8 mouse cellular contexts compared by ENCODE assay signal in the genomic region with DNA sequence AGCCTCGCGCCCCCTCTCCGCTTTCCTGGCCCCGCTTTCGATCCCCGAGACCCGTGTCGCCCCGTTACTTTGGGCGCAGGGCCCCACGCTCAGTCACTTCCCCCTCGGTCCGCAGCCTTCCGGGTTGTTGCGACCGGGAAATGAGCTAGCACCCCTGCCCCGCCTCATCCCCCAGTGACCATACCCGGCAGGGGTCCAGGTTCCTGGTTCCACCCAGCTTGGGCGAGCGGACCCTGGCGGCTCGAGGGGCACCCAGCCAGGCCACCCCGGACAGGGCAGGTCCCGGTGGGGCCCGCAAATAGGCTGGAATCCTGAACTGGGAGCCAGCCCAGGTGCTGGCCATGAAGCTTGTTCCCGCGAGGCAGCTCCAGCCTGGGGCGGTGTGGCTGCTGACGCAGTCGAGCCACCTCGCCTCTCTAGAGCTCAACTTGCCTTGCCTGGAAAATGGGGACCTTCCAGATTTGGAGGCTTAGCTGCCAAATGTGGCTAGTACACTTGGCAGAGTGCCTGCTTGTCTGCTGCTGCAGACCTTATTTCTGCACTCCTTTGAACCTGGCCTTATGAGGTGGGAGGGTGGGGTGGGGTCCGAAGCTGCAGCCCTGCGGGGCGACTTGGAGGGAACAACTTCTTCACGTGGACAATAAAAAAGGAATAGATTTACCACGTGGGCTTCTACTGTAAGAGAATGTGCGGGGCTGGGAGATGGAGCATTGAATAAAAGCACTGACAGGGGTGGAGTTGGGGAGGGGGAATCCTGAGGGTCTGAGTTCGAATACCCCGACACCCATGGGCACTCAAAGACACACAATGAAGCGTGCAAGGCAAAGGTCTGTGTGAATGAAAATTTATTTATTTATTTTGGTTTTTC. TPM values are rescaled to one million over a fixed set of nuclear protein-coding genes. Genes with fewer than 3 reads are reported as not detected.
DNase-seq lines count a peak whose midpoint lies in the region; ATAC-seq and TF ChIP-seq lines count a peak whose summit lies in the region.

No protein-coding gene starts in this region.

- H3K36me3 ChIP-seq in intestine, embryonic 14.5 days (ENCODE audit: control insufficient read depth, insufficient read depth, low read length) = peaks cover 8% of the 10 kb centered on the region
- peaks cover 3% of the 10 kb centered on the region for H3K36me3 ChIP-seq in liver, embryonic 16.5 days (ENCODE audit: control insufficient read depth, insufficient read depth)
- peaks cover 4% of the 10 kb centered on the region; the same call in 1 of the 2 replicates for H3K36me3 ChIP-seq in neural tube, embryonic 11.5 days (ENCODE audit: control insufficient read depth, insufficient read depth, low read length)
- no peaks in the 10 kb centered on the region; the same call in 1 of the 2 replicates for H3K36me3 ChIP-seq in thymus, adult 2 months (ENCODE audit: control insufficient read depth, insufficient read depth, low read length)

- peak overlapping the region; percentile 76 for H3K9ac ChIP-seq in intestine, embryonic 14.5 days (ENCODE audit: low read length)
- peak overlapping the region; percentile 72 for H3K9ac ChIP-seq in liver, embryonic 16.5 days (ENCODE audit: low read depth, low read length)
- peak overlapping the region; percentile 57 for H3K9ac ChIP-seq in neural tube, embryonic 11.5 days (ENCODE audit: low read length)

- peak overlapping the region; percentile 99 for H3K4me3 ChIP-seq in bone marrow, adult 2 months (replicated peaks; ENCODE audit: control insufficient read depth, low read depth, low read length)
- peak overlapping the region; percentile 64 for H3K4me3 ChIP-seq in intestine, embryonic 14.5 days (ENCODE audit: low read depth, low read length)
- H3K4me3 ChIP-seq in liver, embryonic 16.5 days (ENCODE audit: low read depth, low read length) = peak overlapping the region; percentile 67
- peak overlapping the region; percentile 44 for H3K4me3 ChIP-seq in neural tube, embryonic 11.5 days (ENCODE audit: low read depth, low read length)
- H3K4me3 ChIP-seq in thymus, adult 2 months (ENCODE audit: control insufficient read depth, insufficient read depth, low read length) = peak overlapping the region; percentile 59

- 0 out of 2 replicates have a peak, but pooled peaks cover 2% of the 10 kb centered on the region for H3K9me3 ChIP-seq in intestine, embryonic 14.5 days (ENCODE audit: control insufficient read depth, low read length)
- H3K9me3 ChIP-seq in liver, embryonic 16.5 days (replicated peaks; ENCODE audit: control insufficient read depth, low read length) = 0 out of 2 replicates have a peak, but pooled peaks cover 2% of the 10 kb centered on the region
- no peaks in the 10 kb centered on the region for H3K9me3 ChIP-seq in neural tube, embryonic 11.5 days (ENCODE audit: control insufficient read depth, low read length)

- peak overlapping the region; percentile 58 for H3K4me2 ChIP-seq in intestine, embryonic 14.5 days (ENCODE audit: low read length)
- H3K4me2 ChIP-seq in liver, embryonic 16.5 days (ENCODE audit: low read depth, low read length) = peak overlapping the region; percentile 74
- H3K4me2 ChIP-seq in neural tube, embryonic 11.5 days (ENCODE audit: low read depth) = peak overlapping the region; percentile 58

- H3K27ac ChIP-seq in bone marrow, adult 2 months (ENCODE audit: control insufficient read depth, insufficient read depth, low read depth, low read length, poor library complexity) = peak overlapping the region; percentile 99
- H3K27ac ChIP-seq in intestine, embryonic 14.5 days (ENCODE audit: low read depth) = peak overlapping the region; percentile 40; the same call in 1 of the 2 replicates
- H3K27ac ChIP-seq in liver, embryonic 16.5 days (ENCODE audit: low read length) = peak overlapping the region; percentile 59
- H3K27ac ChIP-seq in neural tube, embryonic 11.5 days (ENCODE audit: low read depth, low read length) = no peak overlapping the region
- H3K27ac ChIP-seq in thymus, adult 2 months (ENCODE audit: control insufficient read depth, insufficient read depth, low read length) = peak overlapping the region; percentile 19

- DNase-seq in layer of hippocampus, adult 11-12 months (ENCODE audit: low spot score) = peak; percentile 60
- DNase-seq in layer of hippocampus, postnatal 25 days (ENCODE audit: extremely low spot score in 1 of 2, low spot score in 1 of 2) = no peak
- peak; percentile 69 to 77 for DNase-seq in gastrocnemius, postnatal 4 days (ENCODE audit: low spot score in 2 of 2)
- DNase-seq in intestine, embryonic 14.5 days (ENCODE audit: low spot score) = peak; percentile 75
- peak; percentile 14 for DNase-seq in neural tube, embryonic 11.5 days (ENCODE audit: low spot score)
- DNase-seq in thymus, adult 2 months = no peak

- 2% methylated on average over 40 of the region's 40 CpGs for WGBS in bone marrow, adult 2 months
- 14% methylated on average over 40 of the region's 40 CpGs for WGBS in intestine, embryonic 14.5 days
- 6% methylated on average over 39 of the region's 40 CpGs for WGBS in liver, embryonic 16.5 days (ENCODE audit: insufficient replicate concordance)
- 16% methylated on average over 40 of the region's 40 CpGs for WGBS in neural tube, embryonic 11.5 days
- 5% methylated on average over 40 of the region's 40 CpGs for WGBS in thymus, adult 2 months

- peak; percentile 67; the same call in 1 of the 2 replicates for TF ChIP-seq POLR2A in bone marrow, adult 2 months (IDR thresholded peaks at IDR 0.05; ENCODE audit: borderline replicate concordance, control insufficient read depth, low read depth, low read length)
- 0 out of 2 replicates have a peak, but pooled peaks have one; percentile 1 for TF ChIP-seq POLR2A in thymus, adult 2 months (IDR thresholded peaks at IDR 0.05; ENCODE audit: control insufficient read depth, extremely low read depth, insufficient read depth, low read length, poor library complexity)

- no peak for TF ChIP-seq CTCF in bone marrow, adult 2 months (IDR thresholded peaks at IDR 0.05; ENCODE audit: control insufficient read depth, insufficient read depth, low read length)
- TF ChIP-seq CTCF in thymus, adult 2 months (IDR thresholded peaks at IDR 0.05; ENCODE audit: borderline replicate concordance, control insufficient read depth, extremely low read depth, insufficient read depth, low read length, poor library complexity) = 0 out of 2 replicates have a peak, but pooled peaks have one; percentile 7

- no peaks in the 10 kb centered on the region for H3K27me3 ChIP-seq in intestine, embryonic 14.5 days (replicated peaks; ENCODE audit: control insufficient read depth, insufficient read depth, low read length)
- H3K27me3 ChIP-seq in liver, embryonic 16.5 days (ENCODE audit: control insufficient read depth, insufficient read depth, low read depth, low read length) = no peaks in the 10 kb centered on the region
- peaks cover 11% of the 10 kb centered on the region; the same call in 1 of the 2 replicates for H3K27me3 ChIP-seq in neural tube, embryonic 11.5 days (ENCODE audit: control insufficient read depth, insufficient read depth, low read length)
- H3K27me3 ChIP-seq in thymus, adult 2 months (ENCODE audit: control insufficient read depth, insufficient read depth, low read length) = no peaks in the 10 kb centered on the region

- no peaks in the 10 kb centered on the region; the same call in 1 of the 2 replicates for H3K4me1 ChIP-seq in bone marrow, adult 2 months (ENCODE audit: control insufficient read depth, insufficient read depth, low read length)
- H3K4me1 ChIP-seq in intestine, embryonic 14.5 days (replicated peaks; ENCODE audit: control insufficient read depth, insufficient read depth, low read length) = peaks cover 20% of the 10 kb centered on the region; the same call in 1 of the 2 replicates
- H3K4me1 ChIP-seq in liver, embryonic 16.5 days (ENCODE audit: control insufficient read depth, low read depth, low read length) = peaks cover 9% of the 10 kb centered on the region; the same call in 1 of the 2 replicates
- H3K4me1 ChIP-seq in neural tube, embryonic 11.5 days (ENCODE audit: control insufficient read depth, insufficient read depth, low read length) = 0 out of 2 replicates have a peak, but pooled peaks cover 3% of the 10 kb centered on the region
- H3K4me1 ChIP-seq in thymus, adult 2 months (replicated peaks; ENCODE audit: control insufficient read depth, insufficient read depth, low read length) = peaks cover 22% of the 10 kb centered on the region

- peak; percentile 44 for ATAC-seq in intestine, embryonic 14.5 days (replicated peaks; ENCODE audit: low FRiP score, low TSS enrichment, low read depth)
- ATAC-seq in liver, embryonic 16.5 days (ENCODE audit: low read depth) = peak; percentile 41
- peak; percentile 27; the same call in 1 of the 2 replicates for ATAC-seq in neural tube, embryonic 11.5 days (ENCODE audit: insufficient read depth, low FRiP score, low TSS enrichment)

RNA-seq across cellular contexts. Expression of gene Arpc1b, which starts 0.8 kb away (rescaled TPM):
- total RNA-seq in layer of hippocampus, postnatal 25 days (2021) = 10 to 100 TPM; 33.6 to 34.2 TPM
- 143 and 318 TPM in 2 replicates for polyA plus RNA-seq in bone marrow, adult 2 months (2011; ENCODE audit: insufficient read depth, insufficient read length, low replicate concordance, missing spikeins)
- total RNA-seq in gastrocnemius, postnatal 4 days (2021) = 100 to 1,000 TPM; 124 to 142 TPM
- polyA plus RNA-seq in intestine, embryonic 14.5 days (2014; fragmentation: Nextera tagmentation; extraction: Ambion mirVana) = 281 and 305 TPM in 2 replicates
- polyA plus RNA-seq in liver, embryonic 16.5 days (2015; fragmentation: Nextera tagmentation; extraction: Ambion mirVana) = 164 and 166 TPM in 2 replicates
- 68.5 and 72.5 TPM in 2 replicates for polyA plus RNA-seq in neural tube, embryonic 11.5 days (2014; fragmentation: Nextera tagmentation; extraction: Ambion mirVana)
- polyA plus RNA-seq in thymus, adult 2 months (2012; rRNA removed) = 859 and 863 TPM in 2 replicates

RNA-seq across cellular contexts. Expression of gene Pdap1, which starts 25.2 kb away (rescaled TPM):
- total RNA-seq in layer of hippocampus, postnatal 25 days (2021) = 100 to 1,000 TPM in 1 of 2 experiments, 10 to 100 TPM in 1; 90.1 to 102 TPM
- polyA plus RNA-seq in bone marrow, adult 2 months (2011; ENCODE audit: insufficient read depth, insufficient read length, low replicate concordance, missing spikeins) = 74.2 and 101 TPM in 2 replicates
- total RNA-seq in gastrocnemius, postnatal 4 days (2021) = 10 to 100 TPM; 75.9 to 79.5 TPM
- 85.9 and 98.7 TPM in 2 replicates for polyA plus RNA-seq in intestine, embryonic 14.5 days (2014; fragmentation: Nextera tagmentation; extraction: Ambion mirVana)
- polyA plus RNA-seq in liver, embryonic 16.5 days (2015; fragmentation: Nextera tagmentation; extraction: Ambion mirVana) = 33.6 and 36.3 TPM in 2 replicates
- polyA plus RNA-seq in neural tube, embryonic 11.5 days (2014; fragmentation: Nextera tagmentation; extraction: Ambion mirVana) = 112 and 116 TPM in 2 replicates
- 35.6 and 36.2 TPM in 2 replicates for polyA plus RNA-seq in thymus, adult 2 months (2012; rRNA removed)

RNA-seq across cellular contexts. Expression of gene Bud31, which starts 25.3 kb away (rescaled TPM):
- total RNA-seq in layer of hippocampus, postnatal 25 days (2021) = 10 to 100 TPM; 69.5 to 81.9 TPM
- 121 and 164 TPM in 2 replicates for polyA plus RNA-seq in bone marrow, adult 2 months (2011; ENCODE audit: insufficient read depth, insufficient read length, low replicate concordance, missing spikeins)
- total RNA-seq in gastrocnemius, postnatal 4 days (2021) = 10 to 100 TPM; 80.9 to 82.5 TPM
- 187 and 188 TPM in 2 replicates for polyA plus RNA-seq in intestine, embryonic 14.5 days (2014; fragmentation: Nextera tagmentation; extraction: Ambion mirVana)
- polyA plus RNA-seq in liver, embryonic 16.5 days (2015; fragmentation: Nextera tagmentation; extraction: Ambion mirVana) = 111 and 125 TPM in 2 replicates
- polyA plus RNA-seq in neural tube, embryonic 11.5 days (2014; fragmentation: Nextera tagmentation; extraction: Ambion mirVana) = 250 and 260 TPM in 2 replicates
- polyA plus RNA-seq in thymus, adult 2 months (2012; rRNA removed) = 73.3 and 105 TPM in 2 replicates

RNA-seq across cellular contexts. Expression of gene Kpna7, which starts 31.0 kb away (rescaled TPM):
- not detected for total RNA-seq in layer of hippocampus, postnatal 25 days (2021)
- polyA plus RNA-seq in bone marrow, adult 2 months (2011; ENCODE audit: insufficient read depth, insufficient read length, low replicate concordance, missing spikeins) = 7.0 TPM in 1 of 2 replicates, not detected in the other
- total RNA-seq in gastrocnemius, postnatal 4 days (2021) = not detected
- 0.07 TPM in 1 of 2 replicates, not detected in the other for polyA plus RNA-seq in intestine, embryonic 14.5 days (2014; fragmentation: Nextera tagmentation; extraction: Ambion mirVana)
- polyA plus RNA-seq in liver, embryonic 16.5 days (2015; fragmentation: Nextera tagmentation; extraction: Ambion mirVana) = 0.14 and 0.17 TPM in 2 replicates
- polyA plus RNA-seq in neural tube, embryonic 11.5 days (2014; fragmentation: Nextera tagmentation; extraction: Ambion mirVana) = not detected in 2 replicates
- 0.27 and 0.41 TPM in 2 replicates for polyA plus RNA-seq in thymus, adult 2 months (2012; rRNA removed)

RNA-seq across cellular contexts. Expression of gene Arpc1a, which starts 31.2 kb away (rescaled TPM):
- 100 to 1,000 TPM; 257 to 274 TPM for total RNA-seq in layer of hippocampus, postnatal 25 days (2021)
- 46.8 and 114 TPM in 2 replicates for polyA plus RNA-seq in bone marrow, adult 2 months (2011; ENCODE audit: insufficient read depth, insufficient read length, low replicate concordance, missing spikeins)
- total RNA-seq in gastrocnemius, postnatal 4 days (2021) = 10 to 100 TPM; 65.0 to 66.6 TPM
- polyA plus RNA-seq in intestine, embryonic 14.5 days (2014; fragmentation: Nextera tagmentation; extraction: Ambion mirVana) = 147 and 154 TPM in 2 replicates
- 52.2 and 52.3 TPM in 2 replicates for polyA plus RNA-seq in liver, embryonic 16.5 days (2015; fragmentation: Nextera tagmentation; extraction: Ambion mirVana)
- polyA plus RNA-seq in neural tube, embryonic 11.5 days (2014; fragmentation: Nextera tagmentation; extraction: Ambion mirVana) = 175 and 176 TPM in 2 replicates
- polyA plus RNA-seq in thymus, adult 2 months (2012; rRNA removed) = 144 and 149 TPM in 2 replicates

Comparison
In these comparisons a context has a peak if more than half of its experiments do, and no peak if none do; other contexts are left out.
1. DNase-seq: peak in layer of hippocampus, adult 11-12 months (single experiment), gastrocnemius, postnatal 4 days (2 of 2), intestine, embryonic 14.5 days (single experiment) and neural tube, embryonic 11.5 days (single experiment); none in layer of hippocampus, postnatal 25 days (0 of 2) and thymus, adult 2 months (single experiment).
2. H3K4me3 ChIP-seq: peak in every context shown above with its lines; median percentile 99 in bone marrow, adult 2 months; 67 in liver, embryonic 16.5 days; 64 in intestine, embryonic 14.5 days; 59 in thymus, adult 2 months; 44 in neural tube, embryonic 11.5 days.
3. Peak in every context shown above with its lines, with median percentiles within 50 percentile points of each other: ATAC-seq, H3K4me2 ChIP-seq and H3K9ac ChIP-seq.